Mouse (Mus musculus): ENCODE measurements around the gene Cdh1. TPM values are rescaled to one million over a fixed set of nuclear protein-coding genes. Genes with fewer than 3 reads are reported as not detected.

Gene Cdh1
- polyA plus RNA-seq, 1 experiment from 2014 or later = 28.8 TPM

GRCm38 (mm10) chr8:106576849-106577555 is 26.1 kb upstream of the Cdh1 start:
- Histone ChIP-seq H3K9ac (replicated peaks) (no peak overlapping the region), H3K4me3 (ENCODE audit: low read depth, low read length) (no peak overlapping the region), H3K27me3 (ENCODE audit: insufficient read depth, low read length) (no peaks in the 10 kb centered on the region), H3K4me1 (ENCODE audit: insufficient read depth) (peaks cover 17% of the 10 kb centered on the region), H3K9me3 (ENCODE audit: low read length) (no peaks in the 10 kb centered on the region), H3K4me2 (ENCODE audit: low read depth, low read length) (no peak overlapping the region; the same call in 1 of the 2 replicates), H3K27ac (ENCODE audit: low read depth) (no peak overlapping the region), H3K36me3 (replicated peaks; ENCODE audit: insufficient read depth, low read length) (no peaks in the 10 kb centered on the region)
- DNase-seq (no peak), ATAC-seq (peak; percentile 29; the same call in 1 of the 2 replicates)
- TF ChIP-seq EP300 (IDR thresholded peaks at IDR 0.05; ENCODE audit: low read depth) = no peak
- TF ChIP-seq CTCF (IDR thresholded peaks at IDR 0.05; ENCODE audit: low read depth) = no peak
- 19% methylated on average over 6 of the region's 6 CpGs for WGBS (ENCODE audit: insufficient replicate concordance)

GRCm38 (mm10) chr8:106579510-106579909 is 23.6 kb upstream of the Cdh1 start:
- ATAC-seq (no peak), DNase-seq (no peak)
- peaks cover 13% of the 10 kb centered on the region for H3K4me1 ChIP-seq (ENCODE audit: insufficient read depth)
- no peaks in the 10 kb centered on the region for H3K27me3 ChIP-seq (ENCODE audit: insufficient read depth, low read length)
- no peak overlapping the region for H3K9ac ChIP-seq (replicated peaks)
- H3K36me3 ChIP-seq (replicated peaks; ENCODE audit: insufficient read depth, low read length) = no peaks in the 10 kb centered on the region
- TF ChIP-seq CTCF (IDR thresholded peaks at IDR 0.05; ENCODE audit: low read depth) (no peak), EP300 (IDR thresholded peaks at IDR 0.05; ENCODE audit: low read depth) (no peak)
- H3K4me3 ChIP-seq (ENCODE audit: low read depth, low read length) = no peak overlapping the region
- no peak overlapping the region for H3K4me2 ChIP-seq (ENCODE audit: low read depth, low read length)
- 64% methylated on average over 2 of the region's 2 CpGs for WGBS (ENCODE audit: insufficient replicate concordance)
- H3K9me3 ChIP-seq (ENCODE audit: low read length) = no peaks in the 10 kb centered on the region
- no peak overlapping the region for H3K27ac ChIP-seq (ENCODE audit: low read depth)

- Histone ChIP-seq H3K9ac (replicated peaks) (no peak overlapping the region), H3K27me3 (ENCODE audit: insufficient read depth, low read length) (no peaks in the 10 kb centered on the region), H3K36me3 (replicated peaks; ENCODE audit: insufficient read depth, low read length) (no peaks in the 10 kb centered on the region), H3K27ac (ENCODE audit: low read depth) (no peak overlapping the region), H3K4me3 (ENCODE audit: low read depth, low read length) (no peak overlapping the region), H3K9me3 (ENCODE audit: low read length) (no peaks in the 10 kb centered on the region), H3K4me1 (ENCODE audit: insufficient read depth) (peaks cover 15% of the 10 kb centered on the region), H3K4me2 (ENCODE audit: low read depth, low read length) (no peak overlapping the region)
- ATAC-seq (no peak), DNase-seq (no peak)
- no peak for TF ChIP-seq EP300 (IDR thresholded peaks at IDR 0.05; ENCODE audit: low read depth)
- TF ChIP-seq CTCF (IDR thresholded peaks at IDR 0.05; ENCODE audit: low read depth) = no peak
- 56% methylated on average over 6 of the region's 6 CpGs for WGBS (ENCODE audit: insufficient replicate concordance)
Measured at GRCm38 (mm10) chr8:106581344-106582088, 21.6 kb upstream of the Cdh1 start.

- ATAC-seq (peak; percentile 33; the same call in 1 of the 2 replicates), DNase-seq (no peak)
- no peak overlapping the region for H3K4me2 ChIP-seq (ENCODE audit: low read depth, low read length)
- TF ChIP-seq CTCF (IDR thresholded peaks at IDR 0.05; ENCODE audit: low read depth) = no peak
- no peak for TF ChIP-seq EP300 (IDR thresholded peaks at IDR 0.05; ENCODE audit: low read depth)
- 48% methylated on average over 11 of the region's 11 CpGs for WGBS (ENCODE audit: insufficient replicate concordance)
- 0 out of 2 replicates have a peak overlapping the region, but pooled peaks have one; percentile 5 for H3K27ac ChIP-seq (ENCODE audit: low read depth)
- no peaks in the 10 kb centered on the region for H3K9me3 ChIP-seq (ENCODE audit: low read length)
- peaks cover 6% of the 10 kb centered on the region; the same call in 1 of the 2 replicates for H3K4me1 ChIP-seq (ENCODE audit: insufficient read depth)
- H3K36me3 ChIP-seq (replicated peaks; ENCODE audit: insufficient read depth, low read length) = no peaks in the 10 kb centered on the region
- H3K27me3 ChIP-seq (ENCODE audit: insufficient read depth, low read length) = no peaks in the 10 kb centered on the region
- no peak overlapping the region for H3K4me3 ChIP-seq (ENCODE audit: low read depth, low read length)
- no peak overlapping the region for H3K9ac ChIP-seq (replicated peaks)
Measured at GRCm38 (mm10) chr8:106584942-106585670, 18.0 kb upstream of the Cdh1 start.

GRCm38 (mm10) chr8:106585671-106586037 is 17.5 kb upstream of the Cdh1 start:
- H3K4me1 ChIP-seq (ENCODE audit: insufficient read depth) = peaks cover 6% of the 10 kb centered on the region; the same call in 1 of the 2 replicates
- H3K9me3 ChIP-seq (ENCODE audit: low read length) = no peaks in the 10 kb centered on the region
- ATAC-seq (no peak), DNase-seq (no peak)
- no peak for TF ChIP-seq CTCF (IDR thresholded peaks at IDR 0.05; ENCODE audit: low read depth)
- no peak for TF ChIP-seq EP300 (IDR thresholded peaks at IDR 0.05; ENCODE audit: low read depth)
- H3K36me3 ChIP-seq (replicated peaks; ENCODE audit: insufficient read depth, low read length) = no peaks in the 10 kb centered on the region
- H3K4me3 ChIP-seq (ENCODE audit: low read depth, low read length) = no peak overlapping the region
- no peak overlapping the region for H3K27ac ChIP-seq (ENCODE audit: low read depth)
- 38% methylated on average over 3 of the region's 3 CpGs for WGBS (ENCODE audit: insufficient replicate concordance)
- no peak overlapping the region for H3K9ac ChIP-seq (replicated peaks)
- no peaks in the 10 kb centered on the region for H3K27me3 ChIP-seq (ENCODE audit: insufficient read depth, low read length)
- no peak overlapping the region for H3K4me2 ChIP-seq (ENCODE audit: low read depth, low read length)

- 81% methylated on average over 8 of the region's 8 CpGs for WGBS (ENCODE audit: insufficient replicate concordance)
- Histone ChIP-seq H3K4me1 (ENCODE audit: insufficient read depth) (peaks cover 6% of the 10 kb centered on the region; the same call in 1 of the 2 replicates), H3K4me3 (ENCODE audit: low read depth, low read length) (no peak overlapping the region), H3K9ac (replicated peaks) (no peak overlapping the region), H3K4me2 (ENCODE audit: low read depth, low read length) (no peak overlapping the region), H3K9me3 (ENCODE audit: low read length) (no peaks in the 10 kb centered on the region), H3K27me3 (ENCODE audit: insufficient read depth, low read length) (no peaks in the 10 kb centered on the region), H3K27ac (ENCODE audit: low read depth) (no peak overlapping the region), H3K36me3 (replicated peaks; ENCODE audit: insufficient read depth, low read length) (no peaks in the 10 kb centered on the region)
- TF ChIP-seq EP300 (IDR thresholded peaks at IDR 0.05; ENCODE audit: low read depth) (no peak), CTCF (IDR thresholded peaks at IDR 0.05; ENCODE audit: low read depth) (no peak)
- DNase-seq (no peak), ATAC-seq (no peak)
Measured at GRCm38 (mm10) chr8:106586896-106587295, 16.3 kb upstream of the Cdh1 start.
